Mouse (Mus musculus) brain, embryonic 14.5 days (tissue): ENCODE data around the gene Olfr1161.

Experiments
- CTCF ChIP-seq: fragments of 200-500 bp; IDR thresholded peaks from 2 replicates; pipeline ENCODE4 v1.5.1; 2012; ENCODE audit warnings: inconsistent platforms, mild to moderate bottlenecking, moderate library complexity, borderline replicate concordance; ENCODE audit not compliant: insufficient read depth, insufficient read length; ENCODE audit errors: extremely low read depth
- POLR2A ChIP-seq: fragments of 200-500 bp; IDR thresholded peaks from 2 replicates; pipeline ENCODE4 v1.6.1; 2012; ENCODE audit warnings: mild to moderate bottlenecking, inconsistent platforms, borderline replicate concordance; ENCODE audit not compliant: poor library complexity, insufficient read depth, insufficient read length, severe bottlenecking; ENCODE audit errors: extremely low read depth

DNA sequence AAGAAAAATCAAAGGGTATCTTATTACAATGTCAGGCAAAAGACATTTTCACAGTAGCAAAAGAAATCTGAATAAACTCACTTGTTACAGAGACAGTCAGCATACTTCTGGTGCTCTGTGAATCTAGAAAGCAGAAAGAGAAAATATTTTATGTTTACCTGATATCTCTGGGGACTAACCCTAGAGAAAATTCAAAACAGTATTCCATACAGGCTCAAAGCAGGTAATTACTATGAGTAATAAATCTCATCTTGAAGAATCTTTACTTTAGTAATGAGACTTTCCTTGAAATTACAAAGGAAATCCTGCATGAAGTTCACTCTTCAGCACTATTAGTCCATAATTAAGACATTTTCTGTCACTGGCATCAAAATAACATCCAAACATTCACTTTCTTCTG, 49.2 kb downstream of the Olfr1161 start, which contains the start of gene Olfr1163:
- TF ChIP-seq CTCF: no peak
- no peak for TF ChIP-seq POLR2A
